Mouse (Mus musculus): ENCODE results near the gene Nup205. TPM values are rescaled to one million over a fixed set of nuclear protein-coding genes. Genes with fewer than 3 reads are reported as not detected.
A peak's percentile ranks its signal among the peaks of the same experiment; 100 is the strongest.

Gene Nup205
- polyA plus RNA-seq, 1 experiment from 2014 or later = 40.4 TPM

GRCm38 (mm10) chr6:35236108-35236785 lies 59.0 kb downstream of the Nup205 start:
- peaks cover 52% of the 10 kb centered on the region for H3K36me3 ChIP-seq (ENCODE audit: control insufficient read depth, insufficient read depth, low read length)
- H3K27me3 ChIP-seq (ENCODE audit: control insufficient read depth, insufficient read depth, low read depth, low read length) = no peaks in the 10 kb centered on the region
- ATAC-seq (ENCODE audit: low read depth) = no peak
- H3K4me3 ChIP-seq (ENCODE audit: low read length) = no peak overlapping the region
- no peak overlapping the region for H3K9ac ChIP-seq (ENCODE audit: low read length)
- no peaks in the 10 kb centered on the region for H3K9me3 ChIP-seq (ENCODE audit: control insufficient read depth, low read length)
- WGBS = 88% methylated on average over 9 of the region's 9 CpGs
- no peak overlapping the region for H3K27ac ChIP-seq (ENCODE audit: low read length)
- H3K4me1 ChIP-seq (replicated peaks; ENCODE audit: control insufficient read depth, insufficient read depth, low read length) = no peaks in the 10 kb centered on the region
- no peak overlapping the region for H3K4me2 ChIP-seq (ENCODE audit: low read depth, low read length)

GRCm38 (mm10) chr6:35243252-35243651 lies 66.0 kb downstream of the Nup205 start:
- H3K9me3 ChIP-seq (ENCODE audit: control insufficient read depth, low read length) = no peaks in the 10 kb centered on the region
- H3K4me1 ChIP-seq (replicated peaks; ENCODE audit: control insufficient read depth, insufficient read depth, low read length) = no peaks in the 10 kb centered on the region
- WGBS = 97% methylated on average over 4 of the region's 4 CpGs
- no peak for ATAC-seq (ENCODE audit: low read depth)
- H3K27me3 ChIP-seq (ENCODE audit: control insufficient read depth, insufficient read depth, low read depth, low read length) = no peaks in the 10 kb centered on the region
- H3K36me3 ChIP-seq (ENCODE audit: control insufficient read depth, insufficient read depth, low read length) = peaks cover 62% of the 10 kb centered on the region
- no peak overlapping the region for H3K27ac ChIP-seq (ENCODE audit: low read length)
- H3K4me3 ChIP-seq (ENCODE audit: low read length) = no peak overlapping the region
- no peak overlapping the region for H3K4me2 ChIP-seq (ENCODE audit: low read depth, low read length)
- H3K9ac ChIP-seq (ENCODE audit: low read length) = no peak overlapping the region

GRCm38 (mm10) chr6:35243989-35244388 lies 66.8 kb downstream of the Nup205 start:
- ATAC-seq (ENCODE audit: low read depth) = no peak
- peaks cover 62% of the 10 kb centered on the region for H3K36me3 ChIP-seq (ENCODE audit: control insufficient read depth, insufficient read depth, low read length)
- no peaks in the 10 kb centered on the region for H3K27me3 ChIP-seq (ENCODE audit: control insufficient read depth, insufficient read depth, low read depth, low read length)
- no peaks in the 10 kb centered on the region for H3K4me1 ChIP-seq (replicated peaks; ENCODE audit: control insufficient read depth, insufficient read depth, low read length)
- H3K9ac ChIP-seq (ENCODE audit: low read length) = no peak overlapping the region
- no peak overlapping the region for H3K4me2 ChIP-seq (ENCODE audit: low read depth, low read length)
- WGBS = 84% methylated on average over 9 of the region's 9 CpGs
- H3K4me3 ChIP-seq (ENCODE audit: low read length) = no peak overlapping the region
- no peak overlapping the region for H3K27ac ChIP-seq (ENCODE audit: low read length)
- no peaks in the 10 kb centered on the region for H3K9me3 ChIP-seq (ENCODE audit: control insufficient read depth, low read length)

- Histone ChIP-seq H3K27ac (ENCODE audit: low read length) (no peak overlapping the region), H3K4me3 (ENCODE audit: low read length) (no peak overlapping the region), H3K36me3 (ENCODE audit: control insufficient read depth, insufficient read depth, low read length) (peaks cover 60% of the 10 kb centered on the region), H3K9me3 (ENCODE audit: control insufficient read depth, low read length) (no peaks in the 10 kb centered on the region), H3K9ac (ENCODE audit: low read length) (no peak overlapping the region), H3K4me2 (ENCODE audit: low read depth, low read length) (no peak overlapping the region), H3K27me3 (ENCODE audit: control insufficient read depth, insufficient read depth, low read depth, low read length) (no peaks in the 10 kb centered on the region), H3K4me1 (replicated peaks; ENCODE audit: control insufficient read depth, insufficient read depth, low read length) (no peaks in the 10 kb centered on the region)
- 50% methylated on average over 5 of the region's 5 CpGs for WGBS
- no peak for ATAC-seq (ENCODE audit: low read depth)
Observed at GRCm38 (mm10) chr6:35245086-35245485, 67.9 kb downstream of the Nup205 start.

GRCm38 (mm10) chr6:35251807-35252476 lies 74.7 kb downstream of the Nup205 start:
- H3K9me3 ChIP-seq (ENCODE audit: control insufficient read depth, low read length) = no peaks in the 10 kb centered on the region
- 66% methylated on average over 17 of the region's 17 CpGs for WGBS
- H3K4me2 ChIP-seq (ENCODE audit: low read depth, low read length) = peak overlapping the region; percentile 70
- H3K4me3 ChIP-seq (ENCODE audit: low read length) = peak overlapping the region; percentile 82
- peak overlapping the region; percentile 6; the same call in 1 of the 2 replicates for H3K27ac ChIP-seq (ENCODE audit: low read length)
- no peaks in the 10 kb centered on the region for H3K27me3 ChIP-seq (ENCODE audit: control insufficient read depth, insufficient read depth, low read depth, low read length)
- H3K36me3 ChIP-seq (ENCODE audit: control insufficient read depth, insufficient read depth, low read length) = peaks cover under 1% of the 10 kb centered on the region; the same call in 1 of the 2 replicates
- H3K9ac ChIP-seq (ENCODE audit: low read length) = peak overlapping the region; percentile 61
- H3K4me1 ChIP-seq (replicated peaks; ENCODE audit: control insufficient read depth, insufficient read depth, low read length) = peaks cover 28% of the 10 kb centered on the region
- peak; percentile 29 for ATAC-seq (ENCODE audit: low read depth)

- H3K27me3 ChIP-seq (ENCODE audit: control insufficient read depth, insufficient read depth, low read depth, low read length) = no peaks in the 10 kb centered on the region
- no peaks in the 10 kb centered on the region for H3K9me3 ChIP-seq (ENCODE audit: control insufficient read depth, low read length)
- peaks cover 29% of the 10 kb centered on the region for H3K4me1 ChIP-seq (replicated peaks; ENCODE audit: control insufficient read depth, insufficient read depth, low read length)
- peak; percentile 95 for ATAC-seq (ENCODE audit: low read depth)
- H3K36me3 ChIP-seq (ENCODE audit: control insufficient read depth, insufficient read depth, low read length) = no peaks in the 10 kb centered on the region
- peak overlapping the region; percentile 70 for H3K4me2 ChIP-seq (ENCODE audit: low read depth, low read length)
- WGBS = under 1% methylated on average over 55 of the region's 60 CpGs
- H3K4me3 ChIP-seq (ENCODE audit: low read length) = peak overlapping the region; percentile 82
- H3K9ac ChIP-seq (ENCODE audit: low read length) = peak overlapping the region; percentile 88
- H3K27ac ChIP-seq (ENCODE audit: low read length) = peak overlapping the region; percentile 90
Observed at GRCm38 (mm10) chr6:35252477-35253346, 75.5 kb downstream of the Nup205 start.

GRCm38 (mm10) chr6:35253474-35253873 lies 76.3 kb downstream of the Nup205 start:
- H3K4me1 ChIP-seq (replicated peaks; ENCODE audit: control insufficient read depth, insufficient read depth, low read length) = peaks cover 34% of the 10 kb centered on the region
- peak overlapping the region; percentile 82 for H3K4me3 ChIP-seq (ENCODE audit: low read length)
- H3K27me3 ChIP-seq (ENCODE audit: control insufficient read depth, insufficient read depth, low read depth, low read length) = no peaks in the 10 kb centered on the region
- peak overlapping the region; percentile 70 for H3K4me2 ChIP-seq (ENCODE audit: low read depth, low read length)
- no peaks in the 10 kb centered on the region for H3K36me3 ChIP-seq (ENCODE audit: control insufficient read depth, insufficient read depth, low read length)
- peak overlapping the region; percentile 88 for H3K9ac ChIP-seq (ENCODE audit: low read length)
- no peak overlapping the region for H3K27ac ChIP-seq (ENCODE audit: low read length)
- 38% methylated on average over 5 of the region's 5 CpGs for WGBS
- ATAC-seq (ENCODE audit: low read depth) = no peak
- H3K9me3 ChIP-seq (ENCODE audit: control insufficient read depth, low read length) = no peaks in the 10 kb centered on the region

- no peak for ATAC-seq (ENCODE audit: low read depth)
- Histone ChIP-seq H3K9ac (ENCODE audit: low read length) (peak overlapping the region; percentile 88), H3K27ac (ENCODE audit: low read length) (no peak overlapping the region; the same call in 1 of the 2 replicates), H3K36me3 (ENCODE audit: control insufficient read depth, insufficient read depth, low read length) (no peaks in the 10 kb centered on the region), H3K27me3 (ENCODE audit: control insufficient read depth, insufficient read depth, low read depth, low read length) (no peaks in the 10 kb centered on the region), H3K4me2 (ENCODE audit: low read depth, low read length) (peak overlapping the region; percentile 70), H3K9me3 (ENCODE audit: control insufficient read depth, low read length) (no peaks in the 10 kb centered on the region), H3K4me3 (ENCODE audit: low read length) (peak overlapping the region; percentile 82), H3K4me1 (replicated peaks; ENCODE audit: control insufficient read depth, insufficient read depth, low read length) (peaks cover 35% of the 10 kb centered on the region)
- 42% methylated on average over 9 of the region's 9 CpGs for WGBS
Observed at GRCm38 (mm10) chr6:35254136-35254904, 77.1 kb downstream of the Nup205 start.
